Mouse (Mus musculus): ENCODE measurements around the gene Etfdh.

DNA sequence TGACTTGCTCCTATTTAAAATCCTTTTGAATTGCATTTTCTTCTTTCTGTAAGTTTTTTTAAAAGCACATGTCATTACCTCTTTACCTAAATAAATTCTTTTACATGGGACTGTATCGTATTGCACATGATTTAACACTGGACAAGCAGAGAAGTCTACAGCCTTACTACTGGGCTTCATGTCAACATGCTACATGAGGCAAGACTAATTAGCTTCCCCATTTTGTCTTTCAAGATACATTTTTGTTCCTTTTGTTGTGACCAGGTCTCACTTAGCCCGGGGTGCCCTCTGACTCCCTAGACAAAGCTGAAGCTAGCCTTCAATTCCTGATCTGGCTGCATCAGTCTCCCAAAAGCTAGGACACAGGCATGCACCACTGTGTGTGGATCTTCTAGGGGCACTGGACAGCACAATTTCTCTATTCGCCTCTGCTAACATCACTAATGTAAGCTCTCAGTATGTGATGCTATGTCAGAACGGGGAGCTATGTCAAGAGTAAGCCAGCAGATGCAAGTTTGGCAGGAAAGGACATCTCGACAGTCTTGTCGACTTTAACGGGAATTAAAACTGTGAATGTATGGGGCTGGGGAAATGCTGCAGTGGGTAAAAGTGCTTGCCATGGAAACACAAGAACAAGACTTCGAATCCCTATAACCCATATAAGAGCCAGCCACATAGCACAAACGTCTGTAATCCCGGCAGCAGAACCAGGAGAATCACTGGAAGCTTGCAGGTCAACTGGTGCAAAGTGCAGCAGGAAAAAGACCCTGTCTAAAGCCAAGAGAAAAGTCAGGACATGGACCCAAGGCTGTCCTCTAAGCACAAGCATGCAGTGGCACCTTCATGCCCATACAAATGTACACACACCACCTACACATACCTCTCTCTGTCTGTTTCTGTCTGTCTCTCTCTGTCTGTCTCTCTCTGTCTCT lies 67.2 kb downstream of the Etfdh start:
- TF ChIP-seq CTCF (IDR thresholded peaks at IDR 0.05; ENCODE audit: low read depth, low read length) (no peak), POLR2A (IDR thresholded peaks at IDR 0.05; ENCODE audit: borderline replicate concordance, low read depth, low read length) (no peak)
